Mouse (Mus musculus): Measurements from ENCODE around the gene Taf1. TPM values are rescaled to one million over a fixed set of nuclear protein-coding genes. Genes with fewer than 3 reads are reported as not detected.
"Not testable (repeated sequence)": the region's sequence is repeated elsewhere in the genome, so short reads cannot be mapped to it uniquely, and the experiment has no call there.

Gene Taf1
- 10 to 100 TPM; 20.9 to 24.0 TPM for polyA plus RNA-seq (2017; shearing (Covaris generic))

DNA sequence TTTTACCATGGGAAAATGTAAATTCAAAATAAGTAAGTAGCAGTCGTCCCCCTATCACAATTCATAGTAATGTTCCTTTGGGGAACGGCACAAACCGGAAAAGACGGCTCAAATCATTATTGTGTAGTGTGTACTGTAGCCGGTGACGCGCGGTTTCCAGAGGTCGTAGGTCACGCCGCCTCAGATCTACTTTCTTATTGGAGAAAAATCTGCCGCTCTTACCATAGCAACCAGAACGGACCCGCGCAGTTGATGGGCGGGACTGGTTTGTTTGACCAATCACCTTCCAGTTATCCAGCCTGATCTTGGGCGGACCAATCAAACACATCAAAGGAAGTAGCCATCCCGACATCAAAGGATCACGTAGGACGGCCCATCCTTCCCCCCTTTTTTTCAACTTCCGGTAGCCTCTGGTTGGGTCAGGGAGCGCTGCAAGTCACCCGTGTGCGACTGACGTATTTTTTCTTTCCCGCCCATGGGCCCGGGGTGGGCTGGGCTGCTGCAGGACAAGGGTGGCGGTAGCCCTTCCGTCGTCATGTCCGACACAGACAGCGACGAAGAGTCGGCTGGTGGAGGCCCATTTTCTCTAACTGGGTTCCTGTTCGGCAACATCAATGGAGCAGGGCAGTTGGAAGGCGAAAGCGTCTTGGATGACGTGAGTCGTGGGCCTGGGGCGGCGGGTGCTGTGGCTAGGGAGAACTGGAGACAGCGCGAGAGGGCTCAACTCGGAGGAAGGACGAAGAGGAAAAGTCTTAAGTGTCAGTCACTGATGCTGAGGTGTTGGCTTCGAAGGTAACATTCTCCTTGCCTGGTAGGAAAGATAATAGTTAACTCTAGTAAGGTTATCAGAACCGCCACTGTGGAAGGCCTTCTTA lies at the start of gene Taf1:
Gene Taf1, plus strand, starts transcription at position 388 of the 875 bp plus-strand sequence.
- peak; percentile 94 for ATAC-seq

DNA sequence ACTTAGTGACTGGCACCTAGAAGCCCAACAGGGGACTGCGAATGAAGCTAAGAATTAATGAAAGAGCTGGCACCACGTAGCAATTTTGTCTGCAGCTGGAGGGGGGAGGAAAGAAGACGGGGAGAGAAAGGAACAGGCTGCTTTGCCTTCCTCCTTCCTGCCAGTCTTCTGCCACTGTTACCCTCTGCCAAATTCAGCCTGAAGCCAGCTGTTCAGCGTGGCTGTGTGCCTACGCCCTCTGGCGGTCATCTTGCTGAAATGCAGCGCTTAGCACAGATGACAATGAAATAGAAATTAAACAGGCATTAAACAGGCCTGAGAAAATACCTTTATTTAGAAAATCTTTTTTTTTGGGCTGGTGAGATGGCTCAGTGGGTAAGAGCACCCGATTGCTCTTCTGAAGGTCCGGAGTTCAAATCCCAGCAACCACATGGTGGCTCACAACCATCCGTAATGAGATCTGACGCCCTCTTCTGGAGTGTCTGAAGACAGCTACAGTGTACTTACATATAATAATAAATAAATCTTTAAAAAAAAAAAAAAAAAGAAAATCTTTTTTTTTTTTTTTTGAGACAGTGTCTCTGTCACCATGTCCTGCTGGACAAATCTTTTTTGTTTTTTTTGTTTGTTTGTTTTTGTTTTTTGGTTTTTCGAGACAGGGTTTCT lies 45.9 kb upstream of the Taf1 start:
- not testable (repeated sequence) for ATAC-seq

- ATAC-seq, result no peak
Measured at GRCm38 (mm10) chrX:101504636-101505035, 27.9 kb upstream of the Taf1 start.

DNA sequence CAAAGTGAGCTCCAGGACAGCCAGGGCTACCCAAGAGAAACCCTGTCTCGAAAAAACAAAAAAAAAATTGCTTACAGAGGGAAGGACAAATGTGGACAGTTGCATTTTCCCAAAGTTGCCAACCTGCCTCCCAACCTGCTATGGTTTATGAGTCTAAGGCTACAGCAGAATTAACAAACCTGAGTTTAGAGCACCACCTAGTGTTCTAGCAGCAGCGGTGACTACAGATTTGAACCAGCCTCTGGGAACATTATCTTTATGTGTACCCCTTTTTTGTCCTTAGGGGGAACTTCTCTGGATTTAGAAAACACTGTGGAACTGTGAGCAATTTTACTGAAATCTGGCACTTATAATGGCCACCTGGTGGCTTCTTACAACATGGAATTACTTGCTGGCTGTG lies 16.8 kb upstream of the Taf1 start:
- no peak for ATAC-seq

DNA sequence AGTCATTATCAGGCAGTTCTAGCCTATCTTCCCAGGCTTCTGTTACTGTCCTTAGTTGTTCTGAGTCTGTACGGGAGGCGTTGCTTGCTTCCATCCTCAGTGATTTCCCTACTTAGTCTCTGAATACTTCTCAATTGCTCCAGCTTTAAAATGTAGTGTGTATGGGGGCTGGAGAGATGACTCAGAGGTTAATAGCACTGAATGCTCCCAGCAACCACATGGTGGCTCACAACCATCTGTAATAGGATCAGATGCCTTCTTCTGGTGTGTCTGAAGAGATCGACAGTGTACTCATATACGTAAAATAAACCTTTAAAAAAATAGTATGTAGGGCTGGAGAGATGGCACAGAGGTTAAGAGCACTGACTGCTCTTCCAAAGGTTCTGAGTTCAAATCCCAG lies 14.5 kb upstream of the Taf1 start:
- no peak for ATAC-seq

DNA sequence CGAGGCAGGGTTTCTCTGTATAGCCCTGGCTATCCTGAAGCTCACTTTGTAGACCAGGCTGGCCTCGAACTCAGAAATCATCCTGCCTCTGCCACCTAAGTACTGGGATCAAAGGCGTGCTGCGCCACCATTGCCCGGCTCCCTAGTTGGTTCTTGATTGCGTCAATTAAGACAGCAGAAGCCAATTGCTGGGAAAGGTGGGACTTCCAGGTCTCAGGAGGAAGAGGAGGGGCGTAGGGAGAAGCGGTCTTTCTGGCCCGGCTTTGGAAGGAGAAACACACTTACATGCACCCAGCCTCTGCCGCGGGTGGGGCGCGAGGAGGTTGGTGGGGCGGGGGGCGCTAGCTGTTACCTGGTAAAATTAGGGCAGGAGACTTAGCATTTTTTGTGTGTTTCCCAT lies 10.5 kb upstream of the Taf1 start:
- ATAC-seq, result no peak

DNA sequence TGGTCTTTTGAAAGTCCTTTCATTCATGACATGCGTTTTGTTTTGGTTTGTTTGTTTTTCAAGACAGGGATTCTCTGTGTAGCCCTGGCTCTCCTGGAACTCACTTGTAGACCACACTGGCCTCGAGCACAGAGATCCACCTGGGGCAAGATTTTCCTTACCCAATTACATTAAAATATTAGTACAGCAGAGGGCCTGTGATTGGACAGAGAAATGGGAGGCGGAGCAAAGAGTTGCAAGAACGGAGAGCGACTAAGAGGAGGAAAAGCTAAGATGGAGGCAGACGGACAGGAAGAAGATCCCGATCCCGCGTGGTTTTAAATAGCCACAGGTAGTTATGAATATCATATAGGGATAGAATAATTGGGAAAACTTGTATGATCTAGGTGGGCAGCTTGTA lies 5.2 kb upstream of the Taf1 start:
- no peak for ATAC-seq

- no peak for ATAC-seq
Measured at GRCm38 (mm10) chrX:101585455-101585854, 52.9 kb downstream of the Taf1 start.

DNA sequence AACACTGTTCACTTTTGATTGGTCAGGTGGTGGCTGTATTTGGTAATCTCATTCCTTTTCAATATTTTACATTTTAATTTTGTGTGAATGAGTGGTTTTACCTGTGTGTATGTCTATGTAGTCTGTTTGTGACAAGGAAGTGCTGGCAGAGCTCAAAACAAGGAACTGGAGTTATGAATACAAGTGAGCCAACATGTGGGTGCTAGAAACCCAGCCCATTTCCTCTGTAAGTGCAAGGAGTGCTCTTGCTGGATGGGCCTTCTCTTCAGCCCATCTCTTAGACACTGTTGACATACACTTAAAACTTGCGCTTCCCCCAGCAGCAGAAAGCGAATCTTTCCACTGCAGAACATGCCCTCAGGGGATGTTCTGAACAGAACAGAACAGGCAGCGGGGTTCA lies 83.6 kb downstream of the Taf1 start:
- no peak for ATAC-seq

DNA sequence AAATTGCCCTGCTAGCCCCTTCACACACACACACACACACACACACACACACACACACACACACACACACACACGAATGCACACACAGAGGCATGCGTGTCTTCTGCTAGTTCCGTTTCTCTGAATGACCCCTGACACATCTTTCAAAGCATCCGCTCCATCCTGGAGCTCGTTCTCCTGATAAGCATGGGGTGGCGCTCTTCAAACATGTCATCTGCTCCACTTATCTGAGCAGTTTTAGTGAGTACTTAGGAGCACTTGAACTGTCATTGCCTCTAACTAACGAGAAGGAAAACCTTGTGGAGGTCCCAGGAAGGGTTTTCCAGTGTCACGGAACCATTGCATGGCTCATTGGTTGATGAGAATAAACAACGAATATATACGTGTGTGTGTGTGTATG lies 85.4 kb downstream of the Taf1 start:
- ATAC-seq, result no peak

- ATAC-seq, result no peak
Measured at GRCm38 (mm10) chrX:101620317-101620716, 87.8 kb downstream of the Taf1 start.

DNA sequence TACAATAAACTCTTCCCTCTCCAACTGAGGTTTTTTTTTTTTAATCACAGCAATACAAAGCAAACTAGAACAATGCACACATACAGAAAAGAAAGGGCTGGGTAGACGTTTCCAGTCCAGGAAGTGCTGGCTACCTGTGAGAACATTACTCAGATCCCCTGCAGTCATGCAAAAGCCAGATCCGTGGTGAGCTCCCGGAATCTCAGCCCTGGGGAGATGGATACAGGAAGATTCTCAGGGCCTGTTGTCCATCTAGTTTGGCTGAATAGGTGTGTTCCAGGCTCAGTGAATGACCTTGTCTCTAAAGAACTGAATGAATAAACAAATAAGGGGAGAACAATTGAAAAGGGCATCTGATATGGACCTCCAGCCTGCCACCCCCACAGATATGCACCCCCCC lies 90.0 kb downstream of the Taf1 start:
- no peak for ATAC-seq

GRCm38 (mm10) chrX:101636821-101637525 lies 104.4 kb downstream of the Taf1 start:
- no peak for ATAC-seq

GRCm38 (mm10) chrX:101638856-101639255 lies 106.3 kb downstream of the Taf1 start:
- peak; percentile 23 for ATAC-seq

DNA sequence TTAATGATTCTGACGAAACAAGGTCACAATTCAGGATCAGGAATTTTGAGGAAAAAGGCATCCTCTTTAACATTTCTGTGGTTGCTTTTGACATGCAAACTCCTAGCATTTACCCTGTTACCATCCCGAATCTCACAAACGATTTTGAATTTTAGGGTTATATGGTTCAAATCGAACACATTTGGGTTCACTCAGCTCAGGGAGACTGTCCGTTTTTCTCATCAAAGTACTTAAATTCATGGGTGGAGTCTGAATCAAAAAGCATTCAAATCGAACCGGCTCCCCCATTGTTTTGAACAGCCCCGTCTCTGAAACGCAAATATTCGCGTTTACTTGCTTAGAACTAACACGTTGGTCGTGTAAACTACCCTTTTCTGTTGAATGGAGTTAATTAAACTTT lies 106.8 kb downstream of the Taf1 start:
- ATAC-seq, result no peak

DNA sequence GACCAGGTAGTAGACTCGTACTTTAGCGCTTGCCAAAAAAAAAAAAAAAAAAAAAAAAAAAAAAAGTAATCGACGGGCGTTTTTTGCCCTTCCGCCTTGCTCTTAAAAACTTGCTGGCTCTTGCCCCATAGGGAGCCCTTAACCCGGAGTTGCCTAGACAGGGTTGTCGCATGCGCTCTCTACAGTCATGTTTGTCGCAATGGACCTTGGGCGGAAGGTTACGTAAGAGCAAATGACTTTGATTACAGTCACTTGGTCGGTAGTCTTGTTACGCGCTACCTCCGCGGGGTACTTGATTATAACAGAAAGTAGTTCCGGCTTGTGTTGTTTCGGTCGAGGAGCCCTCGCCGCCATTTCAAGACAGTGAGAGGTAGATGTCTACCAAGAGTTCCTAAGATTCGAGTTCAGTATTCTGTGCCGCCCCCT lies 107.2 kb downstream of the Taf1 start, which contains the start of gene Ogt:
Gene Ogt, plus strand, starts transcription at position 320 of the 426 bp plus-strand sequence.
- peak; percentile 87 for ATAC-seq

DNA sequence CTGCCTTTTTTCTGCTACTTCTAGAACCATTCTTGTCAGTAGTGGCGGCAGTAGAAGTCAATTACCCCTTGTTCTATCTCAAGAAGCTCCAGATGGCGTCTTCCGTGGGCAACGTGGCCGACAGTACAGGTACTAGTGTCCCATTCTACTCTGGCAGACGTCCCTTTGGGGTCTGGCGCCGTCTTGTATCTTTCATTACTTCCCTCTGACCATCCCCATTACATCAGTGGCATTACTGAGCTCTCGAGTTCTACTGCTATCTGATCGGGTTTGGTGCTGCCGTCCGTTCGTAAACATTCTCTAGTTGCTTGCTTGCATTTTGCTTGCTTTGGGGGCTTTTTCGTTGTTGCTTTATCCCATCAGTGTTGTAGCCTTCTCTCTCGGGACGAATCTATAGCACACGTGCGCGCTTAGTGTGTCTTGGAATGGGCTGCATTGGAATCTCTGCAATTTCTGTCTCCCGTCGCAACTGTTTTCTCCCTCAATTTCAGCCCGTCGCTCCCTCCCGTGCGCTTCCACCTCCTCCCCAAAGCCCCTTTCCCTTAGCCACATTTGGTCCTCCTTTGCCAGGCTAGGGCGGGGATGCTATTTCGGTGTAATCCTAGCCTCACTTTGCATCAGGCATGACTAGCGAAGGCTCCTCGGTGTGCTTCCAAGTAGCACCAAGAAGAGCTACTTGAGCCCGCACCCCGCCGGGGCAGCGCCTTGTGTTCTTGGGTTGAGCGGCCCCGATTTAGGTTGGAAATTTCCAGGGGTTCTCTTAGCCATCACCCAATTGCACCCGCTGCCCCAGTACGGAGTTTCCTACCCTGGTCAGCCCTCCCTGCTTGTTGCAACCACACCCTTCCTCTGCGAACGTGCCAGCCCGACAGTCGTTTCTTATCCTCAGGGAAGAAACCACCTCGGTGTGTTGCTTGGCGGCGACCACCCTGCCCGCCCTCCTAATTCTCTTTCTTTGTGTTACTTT lies 107.9 kb downstream of the Taf1 start:
- ATAC-seq, result peak; percentile 16

GRCm38 (mm10) chrX:101641161-101641530 lies 108.6 kb downstream of the Taf1 start:
- no peak for ATAC-seq

DNA sequence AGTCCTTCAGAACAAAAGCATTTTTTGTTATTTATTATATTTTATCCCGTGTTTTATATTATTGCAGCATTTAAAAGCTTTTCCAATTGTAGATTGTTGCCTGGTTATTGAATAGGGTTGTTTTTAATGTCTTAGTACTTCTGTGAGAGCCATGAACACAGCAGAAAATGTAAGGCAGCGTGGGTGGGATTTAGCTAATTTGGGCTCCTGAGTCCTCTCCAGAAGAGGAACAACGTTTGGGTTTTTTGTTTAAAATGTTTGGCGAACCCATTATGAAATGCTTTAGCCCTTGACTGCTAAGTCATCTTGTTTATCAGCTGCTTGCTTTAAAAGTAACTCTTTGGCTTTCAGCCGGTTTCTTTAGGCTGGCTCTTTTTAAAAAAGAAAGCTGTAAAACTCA lies 109.6 kb downstream of the Taf1 start:
- no peak for ATAC-seq

DNA sequence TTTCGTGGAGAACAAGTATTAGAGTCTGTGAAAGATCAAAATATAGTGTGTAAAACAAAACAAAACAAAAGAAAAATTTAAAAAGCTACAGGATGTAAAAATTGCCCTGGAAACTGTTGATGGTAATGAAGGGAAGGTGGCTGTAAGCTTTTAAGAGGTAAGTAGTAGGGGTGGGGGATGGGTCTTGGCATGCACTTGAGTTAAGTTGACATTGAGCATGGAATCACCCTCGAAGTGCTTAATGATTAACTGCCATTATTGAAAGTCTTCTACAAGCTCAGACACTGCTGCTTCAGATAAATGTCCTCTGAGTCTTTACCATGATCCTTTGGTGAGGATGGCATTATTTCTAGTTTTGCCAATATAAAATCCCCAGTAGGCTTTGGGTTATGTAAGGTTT lies 112.8 kb downstream of the Taf1 start:
- ATAC-seq, result no peak

- no peak for ATAC-seq
Measured at GRCm38 (mm10) chrX:101646621-101647020, 114.1 kb downstream of the Taf1 start.

Measured in activated CD4-positive, CD25-positive, alpha-beta regulatory T cell, adult 4 months (primary cell).